Mouse (Mus musculus) layer of hippocampus, postnatal 36 days (tissue): ENCODE measurements around the gene Atad2b. TPM values are rescaled to one million over a fixed set of nuclear protein-coding genes. Genes with fewer than 3 reads are reported as not detected.
"Not testable (repeated sequence)": the region's sequence is repeated elsewhere in the genome, so short reads cannot be mapped to it uniquely, and the experiment has no call there.

Experiments
- DNase-seq, 2 experiments: peaks; one replicate each; pipeline ENCODE4 v3.0.0; 2022
- total RNA-seq, 2 experiments: library from RNA; stranded (reverse); gene quantifications; 2 replicates each; pipeline ENCODE4 v1.2.3; 2021

Gene Atad2b
- 10 to 100 TPM; 36.6 to 38.3 TPM for total RNA-seq

DNA sequence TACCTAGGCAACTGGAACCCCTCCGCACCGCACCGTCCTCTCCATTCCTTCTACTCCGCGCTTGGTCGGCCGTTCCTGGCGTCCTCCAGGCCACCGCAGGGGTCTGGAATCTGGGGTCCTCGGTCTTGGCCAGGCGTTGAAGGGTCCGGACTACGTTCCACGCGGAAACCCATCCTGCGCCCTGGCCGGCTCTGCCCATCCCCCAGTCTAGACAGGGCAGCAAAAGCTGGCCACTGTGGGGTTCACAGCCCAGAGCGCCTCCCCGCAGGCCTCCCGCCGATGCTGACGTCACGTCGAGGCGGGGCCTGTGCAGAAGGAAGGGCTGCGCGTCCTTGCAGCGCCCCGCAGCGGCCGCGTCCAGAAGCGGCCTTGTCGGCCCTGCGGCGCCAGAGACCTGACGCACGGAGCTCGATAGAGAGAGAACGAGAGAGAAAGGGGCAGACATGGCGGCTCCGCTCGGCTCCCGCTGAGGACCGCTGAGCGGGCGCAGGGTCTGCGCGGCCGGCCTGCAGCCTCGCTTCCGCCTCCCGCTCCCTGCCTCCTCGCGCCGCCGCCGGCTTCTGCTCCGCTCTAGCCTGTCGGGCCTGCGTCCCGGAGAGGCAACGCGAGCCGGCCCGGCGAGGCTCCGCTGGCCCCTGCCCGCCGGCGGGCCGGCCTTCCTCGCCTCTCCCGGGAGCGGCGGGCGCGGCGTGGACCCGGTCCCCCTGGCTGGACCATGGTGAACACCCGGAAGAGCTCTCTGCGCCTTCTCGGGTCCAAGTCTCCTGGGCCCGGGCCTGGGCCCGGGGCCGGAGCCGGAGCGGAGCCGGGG is at the start of gene Atad2b:
Gene Atad2b (plus strand): TSS at position 360 of the 811 bp plus-strand sequence.
- DNase-seq, result peak; percentile 97 to 98

DNA sequence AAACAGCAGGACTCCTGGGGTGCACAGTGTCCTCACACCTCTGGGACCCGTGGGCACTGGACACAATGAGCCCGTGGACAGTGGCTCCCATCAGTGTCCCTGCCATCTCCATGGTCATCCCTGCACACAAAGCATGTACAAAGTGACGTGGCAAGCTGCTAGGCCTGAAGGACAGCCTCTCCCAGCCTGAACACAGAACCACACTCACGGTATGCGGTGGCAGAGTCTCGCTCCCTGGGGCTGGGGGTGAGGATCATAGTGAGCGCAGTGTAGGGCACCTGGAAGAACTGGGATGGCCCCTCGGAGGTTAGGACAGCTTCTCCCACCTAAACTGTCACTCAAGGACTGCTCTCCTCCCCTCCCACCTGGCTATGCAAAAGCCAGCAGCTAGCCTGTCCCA is 48.2 kb upstream of the Atad2b start:
- no peak for DNase-seq

DNA sequence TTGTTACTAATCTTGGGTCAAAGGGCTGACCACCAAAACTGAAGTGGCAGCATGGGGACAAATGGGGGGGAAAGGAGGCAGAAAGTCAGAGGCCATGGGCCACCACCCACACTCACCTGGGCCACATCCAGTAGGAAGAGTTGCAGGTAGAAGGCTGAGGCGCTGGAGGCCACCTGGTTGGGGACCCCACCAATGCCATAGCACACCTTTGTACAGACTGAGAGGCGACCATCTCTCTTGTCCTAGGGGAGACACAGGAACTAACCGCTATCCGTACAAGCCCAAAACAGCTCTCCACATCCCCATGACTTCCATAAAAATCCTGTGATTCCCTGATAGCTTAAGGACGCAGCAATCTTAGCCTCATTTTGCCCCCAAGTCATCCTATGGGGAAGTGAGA is 45.9 kb upstream of the Atad2b start:
- no peak for DNase-seq

- DNase-seq, result no peak
These were observed 44.9 kb upstream of the Atad2b start for GRCm38 (mm10) chr12:4872273-4872672.

- DNase-seq, result no peak
These were observed 44.1 kb upstream of the Atad2b start for GRCm38 (mm10) chr12:4872983-4873477.

DNA sequence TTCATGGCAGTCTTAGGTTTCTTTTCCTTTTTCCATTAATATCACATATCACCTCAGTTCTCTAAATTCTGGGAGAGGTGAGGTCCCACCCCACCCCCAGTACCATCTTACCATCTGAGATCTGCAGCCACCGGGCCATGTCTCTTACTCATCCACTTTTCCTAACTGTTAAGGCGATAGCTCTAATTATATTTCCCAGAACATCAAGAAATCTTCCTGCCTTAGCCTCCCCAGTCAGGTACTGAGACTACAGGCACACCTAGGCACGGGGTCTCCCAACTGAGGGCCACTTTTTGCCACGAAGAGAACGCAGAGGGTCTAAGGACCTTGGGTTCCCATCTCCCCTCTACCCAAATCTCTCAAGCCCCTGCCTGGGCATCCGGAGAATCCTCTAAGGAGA is 43.6 kb upstream of the Atad2b start:
- no peak for DNase-seq

- DNase-seq, result peak; percentile 20 to 26
These were observed 42.8 kb upstream of the Atad2b start, which contains the start of gene Mfsd2b for GRCm38 (mm10) chr12:4874161-4874927. Mfsd2b (minus strand) TSS chr12:4874359.

DNA sequence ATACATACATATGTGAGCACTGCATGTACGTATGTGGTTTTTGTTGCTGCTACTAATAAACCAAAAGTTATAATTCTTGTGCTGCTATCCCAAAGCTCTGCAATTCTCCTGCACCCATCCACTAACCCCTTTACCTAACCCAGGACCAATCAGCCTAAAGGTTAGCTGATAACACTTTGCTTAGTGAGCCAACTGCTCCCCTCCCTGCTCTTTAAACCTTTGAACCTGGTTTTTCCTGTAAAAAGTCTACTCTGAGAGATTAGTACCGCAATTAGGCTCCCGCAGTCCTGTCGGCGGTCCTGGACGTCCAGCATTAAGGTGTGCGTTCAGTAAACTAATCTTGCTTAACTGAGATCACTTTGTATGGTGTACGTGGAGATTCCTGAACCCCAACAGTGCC is 41.5 kb upstream of the Atad2b start:
- DNase-seq, result no peak

DNA sequence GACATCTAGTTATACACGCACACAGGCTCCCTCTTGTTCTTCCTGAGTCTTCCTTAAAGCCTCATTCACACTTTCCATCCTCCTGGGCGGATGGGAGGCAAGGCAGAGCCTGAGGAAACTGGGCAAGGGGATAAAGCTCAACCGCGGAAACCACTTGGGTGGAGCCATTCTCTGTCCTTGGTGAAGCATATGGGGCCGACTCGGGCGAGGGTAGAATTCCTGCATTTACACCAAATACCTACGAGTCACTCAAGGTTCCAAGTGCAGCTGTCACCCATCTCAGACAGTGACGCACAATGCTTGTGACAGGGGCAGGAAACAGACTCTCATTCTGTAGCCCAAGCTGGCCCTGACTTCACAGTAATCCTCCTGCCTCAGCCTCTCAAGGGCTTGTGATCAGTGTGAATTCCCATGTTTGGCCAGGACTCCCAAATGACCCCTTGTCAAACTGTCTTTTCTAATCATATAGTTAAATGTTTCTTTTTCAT is 38.8 kb upstream of the Atad2b start:
- DNase-seq, result no peak

GRCm38 (mm10) chr12:4879048-4879447 is 38.1 kb upstream of the Atad2b start:
- DNase-seq, result no peak

GRCm38 (mm10) chr12:4882086-4882485 is 35.1 kb upstream of the Atad2b start:
- DNase-seq, result no peak

DNA sequence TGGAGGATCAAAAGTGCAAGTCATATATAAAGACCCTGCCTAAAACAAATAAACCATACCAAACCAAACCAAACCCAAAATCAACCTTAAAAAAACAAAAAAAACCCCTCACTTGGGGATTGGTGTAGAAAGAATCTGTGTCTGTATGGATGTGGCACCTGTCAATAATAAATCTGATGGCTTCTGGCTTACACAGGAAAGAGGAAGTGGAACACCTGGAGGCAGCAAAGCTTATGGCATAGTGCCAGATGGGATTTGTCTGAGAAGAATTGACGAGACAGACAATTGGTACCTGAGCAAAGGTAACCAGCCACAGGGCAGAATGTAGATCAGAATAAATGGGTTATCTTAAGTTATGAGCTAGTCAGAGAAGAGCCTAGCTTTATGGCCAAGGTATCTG is 32.1 kb upstream of the Atad2b start:
- no peak for DNase-seq

DNA sequence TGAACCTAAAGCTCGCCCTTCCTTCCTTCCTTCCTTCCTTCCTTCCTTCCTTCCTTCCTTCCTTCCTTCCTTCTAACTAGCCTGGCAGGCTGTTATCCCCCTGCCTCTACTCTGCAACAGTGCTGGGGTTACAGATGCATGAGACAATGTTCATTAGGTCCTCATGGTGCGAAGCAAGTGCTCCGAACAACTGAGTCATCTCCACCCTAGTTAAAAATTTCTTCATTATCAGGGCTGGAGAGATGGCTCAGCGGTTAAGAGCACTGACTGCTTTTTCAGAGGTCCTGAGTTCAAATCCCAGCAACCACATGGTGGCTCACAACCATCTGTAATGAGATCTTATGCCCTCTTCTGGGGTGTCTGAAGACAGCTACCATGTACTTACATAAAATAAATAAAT is 30.6 kb upstream of the Atad2b start:
- DNase-seq, result not testable (repeated sequence)

GRCm38 (mm10) chr12:4888739-4889138 is 28.4 kb upstream of the Atad2b start:
- DNase-seq, result no peak

DNA sequence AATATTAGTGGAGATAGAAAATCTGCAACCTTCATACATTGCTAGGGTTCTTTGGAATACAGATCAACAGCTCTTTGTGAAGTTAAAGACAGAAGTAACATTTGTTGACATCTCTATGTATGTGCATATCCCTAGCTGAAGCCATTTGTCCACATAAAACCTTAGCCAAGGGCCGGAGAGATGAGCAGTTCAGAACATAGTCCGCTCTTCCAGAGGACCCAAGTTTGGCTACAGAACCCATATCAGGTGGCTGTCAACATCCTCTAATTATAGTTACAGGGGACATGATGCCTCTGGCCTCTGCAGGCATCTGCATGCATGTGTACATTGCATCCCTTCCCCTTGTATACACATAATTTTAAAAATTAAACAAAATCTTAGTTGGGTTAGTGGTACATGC is 27.9 kb upstream of the Atad2b start:
- no peak for DNase-seq

DNA sequence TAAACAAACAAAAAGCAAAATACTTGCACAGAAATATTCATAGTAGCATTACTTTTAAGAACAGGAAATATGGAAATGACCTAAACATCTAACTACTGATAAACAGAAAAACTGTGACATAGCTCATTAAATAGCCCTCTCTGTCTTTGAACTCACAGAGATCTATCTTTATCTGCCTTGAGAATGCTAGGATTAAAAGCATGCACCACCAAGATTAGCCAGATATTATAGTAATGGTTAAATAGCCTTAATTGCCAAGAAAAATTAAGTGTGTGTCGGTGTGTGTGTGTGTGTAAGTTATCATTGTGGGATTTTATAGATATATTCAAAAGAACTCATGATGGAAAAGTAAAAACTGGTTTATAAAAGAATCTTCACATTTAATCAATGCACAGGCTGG is 27.3 kb upstream of the Atad2b start:
- no peak for DNase-seq

DNA sequence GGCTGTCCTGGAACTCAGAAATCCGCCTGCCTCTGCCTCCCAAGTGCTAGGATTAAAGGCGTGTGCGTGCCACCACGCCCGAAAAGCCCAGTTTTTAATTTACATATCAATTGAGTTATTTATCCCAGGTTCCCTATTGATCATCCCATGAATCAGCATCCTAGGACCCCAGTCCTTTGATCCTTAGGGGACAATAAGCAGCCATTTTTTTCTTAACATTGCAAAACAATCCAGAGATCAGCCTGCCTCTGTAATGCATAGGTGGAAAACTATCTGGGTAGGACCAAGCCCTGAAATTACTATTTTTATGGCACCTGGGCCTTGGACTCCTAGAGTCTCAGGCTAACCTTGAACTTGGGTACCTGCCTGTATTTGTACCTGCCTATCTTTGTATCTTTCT is 19.1 kb upstream of the Atad2b start:
- DNase-seq, result no peak

GRCm38 (mm10) chr12:4905946-4906345 is 11.2 kb upstream of the Atad2b start:
- no peak for DNase-seq

DNA sequence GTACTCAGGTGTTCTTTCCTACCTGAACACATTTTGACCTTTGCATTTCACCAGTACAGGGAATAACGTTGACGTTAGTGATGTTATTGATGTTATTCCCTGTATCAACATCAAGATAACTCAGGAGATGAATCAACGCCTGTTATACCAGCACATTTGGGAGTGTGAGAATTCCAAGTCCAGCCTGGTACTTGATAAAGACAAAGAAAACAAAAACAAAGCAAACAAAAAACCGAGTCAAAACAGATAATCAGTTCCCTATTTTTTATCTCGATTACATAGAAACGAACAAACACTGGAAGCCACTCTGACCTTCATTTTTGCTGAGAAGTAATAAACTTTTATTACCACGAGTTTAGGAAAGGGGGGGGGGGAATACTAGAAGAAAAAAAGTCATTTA is 10.7 kb upstream of the Atad2b start:
- DNase-seq, result no peak

- DNase-seq, result peak; percentile 90 to 91
These were observed 9.9 kb upstream of the Atad2b start, which contains the start of gene Ubxn2a for GRCm38 (mm10) chr12:4906951-4907906. Ubxn2a (minus strand) TSS chr12:4907705.

GRCm38 (mm10) chr12:4908391-4908790 is 8.8 kb upstream of the Atad2b start:
- no peak for DNase-seq

DNA sequence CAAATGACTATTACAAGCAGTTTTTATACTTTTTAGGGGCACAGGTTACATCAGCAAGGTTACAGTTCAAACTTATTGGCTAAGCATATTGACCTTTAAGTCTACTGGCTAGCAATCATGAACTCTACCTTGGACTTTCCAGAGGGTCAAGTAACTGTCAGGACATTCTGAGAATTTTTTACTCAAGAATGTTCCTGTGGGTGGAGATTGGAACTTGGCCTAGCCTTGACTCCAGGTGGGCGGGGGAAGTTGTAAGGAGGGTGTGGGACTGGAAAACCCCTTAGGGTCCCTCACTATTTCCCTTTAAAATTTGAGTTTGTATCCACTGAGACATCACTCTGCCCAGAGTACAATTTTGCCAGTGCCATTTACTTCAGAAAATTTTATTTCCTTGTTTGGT is 6.7 kb upstream of the Atad2b start:
- DNase-seq, result not testable (repeated sequence)
